Mouse (Mus musculus): ENCODE data around the gene Hist1h2bf. TPM values are rescaled to one million over a fixed set of nuclear protein-coding genes. Genes with fewer than 3 reads are reported as not detected.
"Not testable (repeated sequence)": the region's sequence is repeated elsewhere in the genome, so short reads cannot be mapped to it uniquely, and the experiment has no call there.

Hist1h2bf gene
- 2.1 and 2.6 TPM in 2 replicates for polyA plus RNA-seq (2015; fragmentation: Nextera tagmentation; extraction: Ambion mirVana)

DNA sequence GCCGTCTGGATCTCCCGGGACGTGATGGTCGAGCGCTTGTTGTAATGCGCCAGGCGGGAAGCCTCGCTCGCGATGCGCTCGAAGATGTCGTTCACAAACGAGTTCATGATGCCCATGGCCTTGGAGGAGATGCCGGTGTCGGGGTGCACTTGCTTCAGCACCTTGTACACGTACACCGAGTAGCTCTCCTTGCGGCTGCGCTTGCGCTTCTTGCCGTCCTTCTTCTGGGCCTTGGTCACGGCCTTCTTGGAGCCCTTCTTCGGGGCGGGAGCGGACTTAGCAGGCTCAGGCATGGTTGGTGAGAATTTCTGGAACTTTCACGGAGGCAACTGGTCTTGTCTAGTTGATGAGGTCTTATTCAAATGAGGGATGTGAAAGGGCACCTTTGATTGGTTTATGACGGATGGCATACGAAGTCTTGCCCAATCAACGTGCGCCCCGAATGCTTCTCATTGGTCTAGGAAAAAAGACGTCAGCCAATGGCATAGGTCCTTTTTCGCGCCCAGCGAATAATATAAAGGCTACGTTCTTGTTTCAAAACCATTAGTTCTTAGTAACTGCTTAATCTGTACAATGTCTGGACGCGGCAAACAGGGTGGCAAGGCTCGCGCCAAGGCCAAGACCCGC, at the start of gene Hist1h2bf, which contains the start of gene Hist1h2ad:
Hist1h2bf (minus strand) TSS at position 299 of the 627 bp plus-strand sequence.
Hist1h2ad (plus strand) TSS at position 484 of the 627 bp plus-strand sequence.
- H3K4me3 ChIP-seq (replicated peaks; ENCODE audit: low read length): peak within 1 kb of the TSS; percentile 41
- peak; percentile 90 for ATAC-seq
- WGBS: under 1% methylated on average over 21 of the region's 42 CpGs
- H3K9me3 ChIP-seq (ENCODE audit: control insufficient read depth, low read length); H3K36me3 ChIP-seq (ENCODE audit: control insufficient read depth, insufficient read depth); H3K27me3 ChIP-seq (replicated peaks; ENCODE audit: control insufficient read depth, insufficient read depth, low read length): not testable (repeated sequence)
- peaks cover 27% of the 10 kb centered on the region for H3K4me1 ChIP-seq (replicated peaks; ENCODE audit: control insufficient read depth, insufficient read depth, low read length)
- H3K9ac ChIP-seq (replicated peaks; ENCODE audit: low read depth, low read length): peak within 1 kb of the TSS; percentile 42
- peak within 1 kb of the TSS; percentile 86 for H3K27ac ChIP-seq (ENCODE audit: low read length)
- peak within 1 kb of the TSS; percentile 75 for H3K4me2 ChIP-seq (ENCODE audit: low read length)

DNA sequence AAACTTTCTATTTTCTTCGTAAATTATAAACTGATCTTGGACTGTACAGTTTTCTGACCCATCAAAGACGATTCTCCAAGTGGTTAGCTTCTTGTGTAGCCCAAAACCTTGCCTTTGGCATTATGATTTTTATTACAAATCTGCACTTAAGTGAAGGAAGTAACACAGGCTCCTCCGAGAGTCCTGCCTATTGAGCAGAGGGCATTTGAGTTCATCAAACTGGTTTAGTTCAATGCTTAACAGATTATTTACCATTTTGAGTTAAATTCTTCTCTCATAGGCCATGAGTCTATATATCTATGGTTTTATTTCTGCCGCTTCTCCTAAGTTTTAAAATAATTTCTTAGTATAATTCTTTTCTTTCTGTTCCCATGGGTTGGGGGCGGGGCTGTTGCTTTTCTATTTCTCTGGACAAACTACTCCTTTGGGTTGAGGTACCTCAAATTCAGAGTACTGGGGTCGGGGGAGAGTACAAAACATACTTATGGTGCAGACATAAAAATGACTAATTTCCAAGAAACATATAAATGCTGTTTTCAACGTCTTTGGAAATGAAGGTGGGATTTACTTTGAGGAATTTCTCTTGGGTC, 49.0 kb upstream of the Hist1h2bf start:
- Histone ChIP-seq H3K4me1 (replicated peaks; ENCODE audit: control insufficient read depth, insufficient read depth, low read length) (peaks cover 11% of the 10 kb centered on the region), H3K4me2 (ENCODE audit: low read length) (peak overlapping the region; percentile 97), H3K9me3 (ENCODE audit: control insufficient read depth, low read length) (no peaks in the 10 kb centered on the region), H3K4me3 (replicated peaks; ENCODE audit: low read length) (peak overlapping the region; percentile 69), H3K9ac (replicated peaks; ENCODE audit: low read depth, low read length) (peak overlapping the region; percentile 71), H3K27me3 (replicated peaks; ENCODE audit: control insufficient read depth, insufficient read depth, low read length) (no peaks in the 10 kb centered on the region), H3K36me3 (ENCODE audit: control insufficient read depth, insufficient read depth) (no peaks in the 10 kb centered on the region), H3K27ac (ENCODE audit: low read length) (peak overlapping the region; percentile 98)
- 27% methylated on average over 7 of the region's 7 CpGs for whole genome bisulfite sequencing
- no peak for ATAC-seq

DNA sequence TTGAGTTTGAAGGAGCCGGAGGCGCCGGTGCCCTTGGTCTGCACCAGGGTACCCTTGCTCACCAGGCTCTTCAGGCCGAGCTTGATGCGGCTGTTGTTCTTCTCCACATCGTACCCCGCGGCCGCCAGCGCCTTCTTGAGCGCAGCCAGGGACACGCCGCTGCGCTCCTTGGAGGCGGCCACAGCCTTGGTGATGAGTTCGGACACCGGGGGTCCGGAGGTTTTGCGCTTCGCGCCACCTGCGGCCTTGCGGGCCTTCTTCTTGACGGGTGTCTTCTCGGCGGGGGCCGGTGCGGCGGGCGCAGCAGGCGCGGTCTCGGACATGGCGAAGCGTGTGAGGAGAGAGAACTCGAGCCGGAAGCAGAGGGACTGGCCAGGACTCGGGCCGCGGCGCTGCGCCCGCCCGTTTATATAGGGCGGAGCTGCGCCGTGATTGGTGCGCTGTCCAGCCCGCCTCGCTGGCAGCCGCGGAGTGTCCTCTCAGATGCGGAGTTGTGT, 48.2 kb upstream of the Hist1h2bf start, which contains the start of gene Hist1h1e:
Hist1h1e (minus strand) TSS at position 384 of the 497 bp plus-strand sequence.
- not testable (repeated sequence) for H3K36me3 ChIP-seq (ENCODE audit: control insufficient read depth, insufficient read depth); H3K27me3 ChIP-seq (replicated peaks; ENCODE audit: control insufficient read depth, insufficient read depth, low read length); H3K9me3 ChIP-seq (ENCODE audit: control insufficient read depth, low read length)
- H3K4me2 ChIP-seq (ENCODE audit: low read length): peak within 1 kb of the TSS; percentile 97
- peak; percentile 87 for ATAC-seq
- under 1% methylated on average over 53 of the region's 53 CpGs for WGBS
- H3K9ac ChIP-seq (replicated peaks; ENCODE audit: low read depth, low read length): peak within 1 kb of the TSS; percentile 71
- peak within 1 kb of the TSS; percentile 98 for H3K27ac ChIP-seq (ENCODE audit: low read length)
- peak within 1 kb of the TSS; percentile 69 for H3K4me3 ChIP-seq (replicated peaks; ENCODE audit: low read length)
- peaks cover 11% of the 10 kb centered on the region for H3K4me1 ChIP-seq (replicated peaks; ENCODE audit: control insufficient read depth, insufficient read depth, low read length)

DNA sequence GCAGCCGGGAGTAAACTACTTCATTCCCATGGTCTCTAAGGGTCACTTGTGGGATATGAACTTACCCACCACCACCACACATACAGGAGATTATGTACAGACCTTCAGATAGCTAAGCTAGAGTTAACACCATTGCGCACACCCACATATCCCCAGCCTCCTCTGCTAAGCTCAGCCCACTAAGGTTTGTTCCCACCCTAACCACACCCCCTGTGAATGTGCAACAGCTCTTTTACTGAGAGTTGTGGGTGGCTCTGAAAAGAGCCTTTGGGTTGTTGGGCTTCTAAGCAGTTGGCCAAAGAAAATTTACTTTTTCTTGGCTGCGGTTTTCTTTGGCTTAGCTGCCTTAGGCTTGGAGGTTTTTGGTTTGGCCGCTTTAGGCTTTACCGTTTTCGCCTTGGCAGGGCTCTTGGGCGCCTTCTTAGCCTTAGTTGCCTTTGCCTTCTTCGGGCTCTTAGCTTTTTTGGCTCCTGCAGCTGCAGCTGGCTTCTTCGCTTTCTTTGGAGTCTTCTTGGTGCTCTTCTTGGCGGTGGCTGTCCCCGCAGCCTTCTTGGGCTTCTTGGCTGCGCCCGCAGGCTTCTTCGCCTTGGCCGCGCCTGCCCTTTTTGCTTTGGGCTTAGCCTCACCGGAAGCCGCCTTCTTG, 47.7 kb upstream of the Hist1h2bf start:
- peaks cover 11% of the 10 kb centered on the region for H3K4me1 ChIP-seq (replicated peaks; ENCODE audit: control insufficient read depth, insufficient read depth, low read length)
- H3K4me3 ChIP-seq (replicated peaks; ENCODE audit: low read length): peak overlapping the region; percentile 69
- no peaks in the 10 kb centered on the region for H3K36me3 ChIP-seq (ENCODE audit: control insufficient read depth, insufficient read depth)
- ATAC-seq: peak; percentile 89
- H3K4me2 ChIP-seq (ENCODE audit: low read length): peak overlapping the region; percentile 97
- under 1% methylated on average over 18 of the region's 18 CpGs for WGBS
- no peaks in the 10 kb centered on the region for H3K9me3 ChIP-seq (ENCODE audit: control insufficient read depth, low read length)
- peak overlapping the region; percentile 98 for H3K27ac ChIP-seq (ENCODE audit: low read length)
- peak overlapping the region; percentile 71 for H3K9ac ChIP-seq (replicated peaks; ENCODE audit: low read depth, low read length)
- no peaks in the 10 kb centered on the region for H3K27me3 ChIP-seq (replicated peaks; ENCODE audit: control insufficient read depth, insufficient read depth, low read length)

DNA sequence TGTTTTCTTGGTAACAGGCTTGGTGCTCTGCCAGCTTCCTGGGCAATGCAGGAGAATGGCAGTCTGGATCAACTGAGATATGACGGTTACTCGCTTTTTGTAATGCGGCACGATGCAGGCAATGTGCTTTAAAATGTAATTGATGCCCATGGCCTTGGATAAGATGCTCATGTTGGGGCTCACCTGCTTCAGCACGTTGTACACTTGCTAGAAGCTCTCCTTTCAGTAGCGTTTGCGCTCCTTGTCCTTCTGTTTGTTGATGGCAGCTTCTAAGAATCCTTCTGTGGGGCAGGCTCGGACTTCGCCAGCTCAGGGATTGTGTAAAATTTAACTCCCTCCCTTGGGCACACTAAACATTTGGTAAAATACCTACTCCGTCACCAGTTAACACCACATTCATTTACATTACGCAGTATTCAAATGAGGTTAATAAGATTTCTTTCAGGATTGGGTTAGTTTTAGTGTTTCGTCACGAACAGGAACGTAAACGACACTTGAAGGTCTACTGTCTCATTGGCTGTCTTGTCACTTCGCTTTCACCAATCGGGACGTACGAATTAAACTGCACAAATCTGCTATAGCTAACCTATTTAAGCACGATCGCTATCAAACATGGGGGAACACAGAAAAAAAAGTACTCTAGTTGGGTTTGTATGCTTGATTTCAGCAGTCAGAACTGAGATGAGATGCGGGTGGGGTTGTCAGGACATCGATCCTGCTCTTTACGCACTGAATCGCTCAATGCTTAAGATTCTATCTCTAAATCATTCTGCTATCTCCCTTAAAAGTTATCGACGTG, 46.9 kb upstream of the Hist1h2bf start, which contains the start of gene Hist1h2be:
Hist1h2be (minus strand) TSS at position 392 of the 799 bp plus-strand sequence.
- peak within 1 kb of the TSS; percentile 69 for H3K4me3 ChIP-seq (replicated peaks; ENCODE audit: low read length)
- H3K9me3 ChIP-seq (ENCODE audit: control insufficient read depth, low read length): no peaks in the 10 kb centered on the region
- peak within 1 kb of the TSS; percentile 98 for H3K27ac ChIP-seq (ENCODE audit: low read length)
- ATAC-seq: peak; percentile 89
- H3K9ac ChIP-seq (replicated peaks; ENCODE audit: low read depth, low read length): peak within 1 kb of the TSS; percentile 71
- WGBS: under 1% methylated on average over 27 of the region's 27 CpGs
- H3K4me1 ChIP-seq (replicated peaks; ENCODE audit: control insufficient read depth, insufficient read depth, low read length): peaks cover 11% of the 10 kb centered on the region
- peak within 1 kb of the TSS; percentile 97 for H3K4me2 ChIP-seq (ENCODE audit: low read length)
- H3K27me3 ChIP-seq (replicated peaks; ENCODE audit: control insufficient read depth, insufficient read depth, low read length): no peaks in the 10 kb centered on the region
- no peaks in the 10 kb centered on the region for H3K36me3 ChIP-seq (ENCODE audit: control insufficient read depth, insufficient read depth)

DNA sequence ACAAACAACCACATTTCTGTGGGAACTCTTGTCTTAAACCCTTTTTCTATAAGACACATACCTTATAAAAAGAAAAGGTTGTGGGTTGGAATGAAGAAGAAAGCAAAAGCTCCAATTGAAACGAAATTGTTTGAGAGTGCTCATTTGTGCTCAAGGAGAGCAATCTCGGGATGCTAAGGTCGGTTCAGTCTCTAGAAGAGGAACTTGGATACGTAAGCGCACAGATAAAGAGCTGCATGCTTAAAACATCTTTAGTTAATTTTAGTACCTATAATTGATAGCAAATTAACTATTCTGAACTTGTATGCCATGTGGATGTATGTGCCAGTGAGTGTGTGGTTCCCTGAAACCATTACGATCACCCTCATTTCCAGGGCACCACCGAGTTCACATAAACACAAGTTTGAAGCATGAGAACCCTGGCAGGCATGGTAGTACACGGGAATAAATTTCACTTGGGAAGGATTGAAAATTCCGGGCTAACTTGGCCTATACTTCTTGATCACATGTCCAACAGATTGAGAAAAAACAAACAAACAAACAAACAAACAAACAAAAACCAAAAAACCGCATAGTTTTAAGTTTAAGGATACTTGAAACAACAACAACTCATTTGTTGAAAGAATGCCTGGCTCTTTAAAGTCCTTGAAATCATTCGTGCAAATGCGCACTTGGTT, 46.2 kb upstream of the Hist1h2bf start:
- Histone ChIP-seq H3K27me3 (replicated peaks; ENCODE audit: control insufficient read depth, insufficient read depth, low read length) (no peaks in the 10 kb centered on the region), H3K4me3 (replicated peaks; ENCODE audit: low read length) (peak overlapping the region; percentile 69), H3K27ac (ENCODE audit: low read length) (peak overlapping the region; percentile 98), H3K4me2 (ENCODE audit: low read length) (peak overlapping the region; percentile 97), H3K9ac (replicated peaks; ENCODE audit: low read depth, low read length) (peak overlapping the region; percentile 63), H3K9me3 (ENCODE audit: control insufficient read depth, low read length) (no peaks in the 10 kb centered on the region), H3K4me1 (replicated peaks; ENCODE audit: control insufficient read depth, insufficient read depth, low read length) (peaks cover 11% of the 10 kb centered on the region), H3K36me3 (ENCODE audit: control insufficient read depth, insufficient read depth) (no peaks in the 10 kb centered on the region)
- WGBS: 39% methylated on average over 12 of the region's 12 CpGs
- no peak for ATAC-seq

DNA sequence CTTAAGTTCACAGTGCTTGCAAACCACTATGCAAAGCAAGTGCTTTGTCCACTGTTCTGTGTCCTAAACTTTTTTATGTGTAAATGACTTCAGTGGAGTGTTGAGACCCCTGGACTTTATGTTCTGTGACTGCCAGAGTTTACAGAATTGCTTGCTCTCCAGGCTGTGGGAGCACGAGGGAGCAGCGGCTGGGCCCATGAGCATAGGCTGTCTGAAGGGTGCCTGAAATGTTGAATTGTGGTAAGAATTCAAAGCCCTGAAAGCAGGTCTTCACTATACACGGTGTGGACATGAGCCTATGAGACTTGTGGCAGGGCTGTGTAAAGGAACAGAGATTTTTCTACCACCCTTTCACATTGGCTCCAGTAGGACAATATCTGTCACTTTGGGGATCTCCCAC, 37.6 kb upstream of the Hist1h2bf start:
- H3K9ac ChIP-seq (replicated peaks; ENCODE audit: low read depth, low read length): no peak overlapping the region
- ATAC-seq: no peak
- H3K27me3 ChIP-seq (replicated peaks; ENCODE audit: control insufficient read depth, insufficient read depth, low read length): no peaks in the 10 kb centered on the region
- WGBS: 90% methylated on average over 3 of the region's 3 CpGs
- no peaks in the 10 kb centered on the region for H3K36me3 ChIP-seq (ENCODE audit: control insufficient read depth, insufficient read depth)
- H3K4me2 ChIP-seq (ENCODE audit: low read length): no peak overlapping the region
- no peaks in the 10 kb centered on the region for H3K4me1 ChIP-seq (replicated peaks; ENCODE audit: control insufficient read depth, insufficient read depth, low read length)
- no peak overlapping the region for H3K4me3 ChIP-seq (replicated peaks; ENCODE audit: low read length)
- no peaks in the 10 kb centered on the region for H3K9me3 ChIP-seq (ENCODE audit: control insufficient read depth, low read length)
- H3K27ac ChIP-seq (ENCODE audit: low read length): no peak overlapping the region

DNA sequence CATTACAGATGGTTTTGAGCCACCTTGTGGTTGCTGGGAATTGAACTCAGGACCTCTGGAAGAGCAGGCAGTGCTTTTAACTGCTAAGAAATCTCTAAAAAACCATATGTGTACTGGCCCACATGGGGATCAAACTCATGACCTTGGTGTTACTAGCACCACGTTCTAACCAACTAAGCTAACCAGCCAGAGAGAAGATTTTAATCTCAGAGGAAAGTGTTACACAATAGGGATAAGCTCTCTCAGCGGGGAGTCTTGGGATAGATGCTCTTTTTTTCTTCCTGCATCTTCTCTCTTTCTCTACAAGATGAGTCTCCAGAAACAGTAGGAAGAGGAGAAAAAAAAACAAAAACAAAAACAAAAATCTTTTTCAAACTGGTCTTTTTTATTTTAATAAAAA, 36.4 kb upstream of the Hist1h2bf start:
- Histone ChIP-seq H3K36me3 (ENCODE audit: control insufficient read depth, insufficient read depth) (no peaks in the 10 kb centered on the region), H3K9ac (replicated peaks; ENCODE audit: low read depth, low read length) (no peak overlapping the region), H3K4me1 (replicated peaks; ENCODE audit: control insufficient read depth, insufficient read depth, low read length) (no peaks in the 10 kb centered on the region), H3K27ac (ENCODE audit: low read length) (no peak overlapping the region), H3K4me2 (ENCODE audit: low read length) (no peak overlapping the region), H3K4me3 (replicated peaks; ENCODE audit: low read length) (no peak overlapping the region), H3K9me3 (ENCODE audit: control insufficient read depth, low read length) (no peaks in the 10 kb centered on the region), H3K27me3 (replicated peaks; ENCODE audit: control insufficient read depth, insufficient read depth, low read length) (no peaks in the 10 kb centered on the region)
- 76% methylated on average over 2 of the region's 2 CpGs for WGBS
- ATAC-seq: no peak

All from forebrain, embryonic 16.5 days (tissue).